Mouse (Mus musculus) monocyte, adult 5-6 weeks (primary cell): ENCODE measurements at regions not wholly inside any gene's neighbourhood (a gene's known extent, or its start where the extent isn't known, plus 50 kb on each side); places are given as distances from the start of the nearest gene placed in this dataset.

Source experiments
- ATAC-seq: fragments of 153-309, 156-312 bp; replicated peaks from 2 replicates; pipeline ENCODE4 v1.8.0; 2017; ENCODE audit warnings: mild to moderate bottlenecking; ENCODE audit not compliant: low TSS enrichment, insufficient number of reproducible peaks, severe bottlenecking, poor library complexity, low FRiP score

GRCm38 (mm10) chr6:127331091-127331490 lies 115.5 kb upstream of the Parp11 start:
- no peak for ATAC-seq

GRCm38 (mm10) chr6:127334256-127334655 lies 112.4 kb upstream of the Parp11 start:
- no peak for ATAC-seq

- no peak for ATAC-seq
Measured at GRCm38 (mm10) chr6:127335462-127335886, 111.2 kb upstream of the Parp11 start.

- no peak for ATAC-seq
Measured at GRCm38 (mm10) chr6:127335996-127336660, 110.5 kb upstream of the Parp11 start.

- ATAC-seq, result no peak
Measured at GRCm38 (mm10) chr6:127336681-127337397, 109.8 kb upstream of the Parp11 start.

GRCm38 (mm10) chr6:127337398-127337871 lies 109.2 kb upstream of the Parp11 start:
- ATAC-seq, result no peak

DNA sequence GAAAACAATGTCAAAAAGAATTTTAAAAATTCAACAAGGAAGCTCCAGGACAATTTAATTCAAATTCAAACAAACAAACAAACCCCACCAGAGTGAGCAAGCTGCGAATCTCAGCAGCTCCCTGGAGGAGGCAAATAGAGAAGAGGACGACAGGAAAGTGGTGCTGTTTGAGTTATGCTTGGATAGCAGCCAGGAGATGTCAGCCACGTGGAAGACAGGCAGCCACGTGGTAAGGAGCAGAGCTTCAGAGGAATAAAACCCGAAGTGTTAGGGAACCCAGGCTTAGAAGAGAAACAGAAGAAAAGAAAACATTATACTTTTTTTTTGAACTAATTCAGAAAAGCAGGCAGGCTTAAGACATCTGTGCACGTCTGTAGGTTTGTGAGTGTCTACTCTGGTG lies 108.2 kb upstream of the Parp11 start:
- no peak for ATAC-seq

DNA sequence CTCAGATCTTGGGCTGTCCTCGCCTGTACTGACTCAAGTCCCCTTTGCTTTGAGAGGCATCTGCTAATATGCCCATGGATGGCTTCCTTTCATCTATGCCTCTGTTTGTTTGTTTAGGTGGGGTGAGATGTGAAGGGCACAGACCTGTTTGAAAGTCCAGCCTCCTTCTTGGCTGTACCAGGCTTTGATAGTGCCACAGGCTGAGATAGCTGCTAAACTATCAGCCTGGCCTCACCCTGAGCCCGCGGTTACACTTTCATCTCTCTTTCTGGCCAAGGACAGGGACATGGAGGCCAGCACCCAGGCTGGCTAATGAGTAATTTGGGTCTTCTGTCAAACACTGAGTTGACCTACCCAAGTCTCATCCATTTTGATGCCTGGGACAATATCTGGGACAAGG lies 105.0 kb upstream of the Parp11 start:
- no peak for ATAC-seq

DNA sequence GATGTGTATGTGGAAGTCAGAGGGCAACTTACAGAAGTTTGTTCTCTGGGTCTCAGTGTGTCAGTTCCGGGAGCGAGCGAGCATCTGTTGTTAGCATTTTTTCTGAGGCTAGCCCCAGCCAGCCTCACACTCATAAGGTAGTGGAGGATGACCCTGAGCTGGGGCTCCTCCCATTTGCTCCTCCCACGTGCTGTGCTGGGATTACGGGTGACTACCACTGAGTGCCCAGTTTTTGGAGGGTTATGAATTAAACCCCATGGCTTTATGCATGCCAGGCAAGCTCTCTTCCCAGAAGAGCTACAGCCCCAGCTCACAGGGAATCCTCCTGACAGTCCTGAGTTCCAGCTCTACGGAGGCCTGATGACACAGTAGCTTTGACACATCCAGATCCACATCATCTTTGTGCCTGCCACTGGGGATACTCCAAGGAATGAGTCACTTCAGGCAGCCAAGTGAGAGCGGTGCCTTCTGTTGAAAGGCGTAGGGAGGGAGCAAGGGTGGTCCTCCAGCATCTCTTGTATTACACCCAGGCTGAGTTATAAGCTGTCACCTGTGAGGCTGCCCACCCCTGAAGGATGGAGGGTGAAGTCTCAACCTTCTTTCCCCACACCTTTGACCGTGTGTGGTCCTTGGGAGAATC lies 97.8 kb upstream of the Parp11 start:
- ATAC-seq, result no peak

- ATAC-seq, result no peak
Measured at GRCm38 (mm10) chr6:127349479-127350110, 97.0 kb upstream of the Parp11 start.

- peak; percentile 93 for ATAC-seq
Measured at GRCm38 (mm10) chr6:127351691-127352090, 94.9 kb upstream of the Parp11 start.

- no peak for ATAC-seq
Measured at GRCm38 (mm10) chr6:127355112-127355511, 91.5 kb upstream of the Parp11 start.

- no peak for ATAC-seq
Measured at GRCm38 (mm10) chr6:127356442-127356841, 90.2 kb upstream of the Parp11 start.

DNA sequence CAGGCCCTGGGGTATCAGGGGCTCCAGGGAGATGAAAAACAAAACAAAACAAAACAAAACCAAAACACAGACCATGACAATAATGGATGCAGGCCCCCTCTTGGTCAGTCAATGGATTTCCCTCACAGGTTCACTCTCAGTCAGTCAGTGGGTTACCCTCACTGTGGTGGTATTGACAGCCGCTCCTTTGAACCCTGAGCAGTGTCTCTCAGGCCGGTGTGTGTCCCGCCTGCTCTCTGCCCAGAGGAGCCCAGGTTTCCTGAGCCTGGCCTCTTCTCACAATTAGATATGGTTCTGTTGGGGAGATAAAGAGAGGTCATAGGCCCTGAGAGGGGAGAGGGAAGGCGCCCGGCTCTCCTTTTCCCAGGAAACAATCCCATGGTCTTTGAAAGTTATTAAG lies 87.8 kb upstream of the Parp11 start:
- no peak for ATAC-seq

- peak; percentile 71 for ATAC-seq
Measured at GRCm38 (mm10) chr6:127359391-127359874, 87.2 kb upstream of the Parp11 start.

- no peak for ATAC-seq
Measured at GRCm38 (mm10) chr6:127362166-127362565, 84.5 kb upstream of the Parp11 start.

GRCm38 (mm10) chr6:127362966-127363752 lies 83.5 kb upstream of the Parp11 start:
- no peak for ATAC-seq

- ATAC-seq, result no peak
Measured at GRCm38 (mm10) chr6:127363871-127364590, 82.6 kb upstream of the Parp11 start.
